Mouse (Mus musculus): ENCODE data around the gene Scgb1a1. TPM values are rescaled to one million over a fixed set of nuclear protein-coding genes. Genes with fewer than 3 reads are reported as not detected.

Scgb1a1 gene
- polyA plus RNA-seq, 1 experiment: not detected

DNA sequence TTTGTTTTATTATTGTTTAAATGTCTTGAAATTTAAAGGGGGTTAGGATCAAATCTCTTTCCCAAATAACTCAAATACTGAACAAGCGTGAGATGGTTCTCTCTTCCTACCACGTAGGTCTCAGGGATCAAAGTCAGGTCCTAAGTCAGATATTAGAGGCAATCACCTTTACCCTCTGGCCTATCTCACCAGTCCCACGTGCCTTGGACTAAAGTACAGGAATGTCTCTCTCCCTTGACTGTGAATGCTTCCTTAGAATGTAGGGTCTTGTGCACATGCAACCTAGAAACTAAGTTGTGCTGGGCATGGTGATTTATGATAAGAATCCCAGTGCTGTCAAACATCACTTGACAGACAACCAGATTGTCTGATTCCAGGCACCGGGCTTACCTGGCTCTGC lies 48.5 kb downstream of the Scgb1a1 start:
- no peak overlapping the region for H3K27ac ChIP-seq (ENCODE audit: insufficient read depth, low read length)

DNA sequence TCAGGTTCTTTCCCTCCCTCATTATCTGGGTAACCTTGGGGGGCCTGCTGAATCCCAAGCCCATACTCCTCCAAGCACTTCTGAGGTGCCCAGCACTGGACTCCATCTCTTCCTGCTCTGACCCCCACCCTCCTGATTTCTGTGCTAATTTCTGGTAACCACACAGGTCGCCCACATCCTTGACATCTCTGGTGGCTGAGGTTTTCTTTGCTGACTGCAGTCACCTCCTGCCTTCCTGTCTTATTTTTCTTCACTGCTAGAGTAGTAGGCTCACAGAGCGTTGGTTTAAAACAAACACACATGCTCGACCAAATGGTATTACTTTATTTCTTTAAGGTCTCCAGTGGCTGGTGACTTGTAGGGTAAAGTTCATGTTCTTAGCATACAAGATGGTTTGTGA lies 49.6 kb downstream of the Scgb1a1 start:
- H3K4me1 ChIP-seq (ENCODE audit: control insufficient read depth, insufficient read depth, low read length): no peaks in the 10 kb centered on the region
- H3K4me3 ChIP-seq (ENCODE audit: insufficient read depth, low read length): no peak overlapping the region
- no peak for TF ChIP-seq POLR2A (IDR thresholded peaks at IDR 0.05; ENCODE audit: extremely low read depth, insufficient read depth, low read length)
- no peak for TF ChIP-seq CTCF (IDR thresholded peaks at IDR 0.05; ENCODE audit: extremely low read depth, insufficient read depth, low read length)
- no peak overlapping the region for H3K27ac ChIP-seq (ENCODE audit: insufficient read depth, low read length)

More for the DNA sequence above, 48.5 kb downstream of the Scgb1a1 start:
- no peak for TF ChIP-seq CTCF (IDR thresholded peaks at IDR 0.05; ENCODE audit: extremely low read depth, insufficient read depth, low read length)
- no peak for TF ChIP-seq POLR2A (IDR thresholded peaks at IDR 0.05; ENCODE audit: extremely low read depth, insufficient read depth, low read length)
- Histone ChIP-seq H3K4me1 (ENCODE audit: control insufficient read depth, insufficient read depth, low read length) (peaks cover 2% of the 10 kb centered on the region; the same call in 1 of the 2 replicates), H3K4me3 (ENCODE audit: insufficient read depth, low read length) (no peak overlapping the region)

DNA sequence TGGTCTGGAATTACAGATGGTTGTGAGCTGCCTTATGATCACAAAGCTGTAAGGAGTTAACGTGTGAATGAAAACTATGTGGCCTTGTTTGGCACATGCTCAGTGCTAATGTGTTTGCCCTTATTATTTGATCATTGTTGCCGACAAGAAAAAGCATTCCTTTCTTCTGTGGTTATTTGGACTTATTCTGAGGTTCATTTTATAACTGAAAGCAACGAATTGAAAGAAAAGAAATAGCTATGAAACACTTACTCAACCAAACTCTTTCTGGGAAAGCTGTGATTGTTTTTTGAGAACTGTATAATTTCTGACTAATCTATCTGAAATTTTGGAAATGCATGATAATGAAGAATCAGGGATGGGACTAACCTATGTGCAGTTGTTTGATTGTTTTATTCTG lies 52.7 kb downstream of the Scgb1a1 start:
- H3K27ac ChIP-seq (ENCODE audit: insufficient read depth, low read length): no peak overlapping the region
- H3K4me3 ChIP-seq (ENCODE audit: insufficient read depth, low read length): no peak overlapping the region
- H3K4me1 ChIP-seq (ENCODE audit: control insufficient read depth, insufficient read depth, low read length): no peaks in the 10 kb centered on the region
- TF ChIP-seq CTCF (IDR thresholded peaks at IDR 0.05; ENCODE audit: extremely low read depth, insufficient read depth, low read length): no peak
- TF ChIP-seq POLR2A (IDR thresholded peaks at IDR 0.05; ENCODE audit: extremely low read depth, insufficient read depth, low read length): no peak

DNA sequence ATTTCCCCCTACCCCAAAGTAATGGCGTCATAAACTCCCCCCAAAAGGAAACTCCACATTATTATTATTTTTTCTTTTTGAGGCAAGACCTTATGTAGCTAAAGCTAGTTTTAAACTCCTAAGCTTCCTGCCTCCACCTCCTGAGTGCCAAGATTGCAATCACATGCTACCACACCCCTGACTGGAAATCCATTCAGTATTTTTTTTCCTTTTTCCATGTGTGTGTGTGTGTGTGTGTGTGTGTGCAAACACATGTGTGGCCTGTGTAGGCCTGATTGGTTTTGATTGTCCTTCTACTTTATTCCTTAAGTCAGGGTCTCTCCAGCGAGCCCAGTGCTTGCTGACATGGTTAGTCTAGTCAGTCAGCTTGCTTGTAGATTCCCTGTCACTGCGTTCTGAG lies 53.3 kb downstream of the Scgb1a1 start:
- H3K4me1 ChIP-seq (ENCODE audit: control insufficient read depth, insufficient read depth, low read length): no peaks in the 10 kb centered on the region
- no peak overlapping the region for H3K4me3 ChIP-seq (ENCODE audit: insufficient read depth, low read length)
- TF ChIP-seq CTCF (IDR thresholded peaks at IDR 0.05; ENCODE audit: extremely low read depth, insufficient read depth, low read length): no peak
- no peak for TF ChIP-seq POLR2A (IDR thresholded peaks at IDR 0.05; ENCODE audit: extremely low read depth, insufficient read depth, low read length)
- no peak overlapping the region for H3K27ac ChIP-seq (ENCODE audit: insufficient read depth, low read length)

Other genes starting within 250 kb of the Scgb1a1 start
- 275 and 293 TPM in 2 replicates for gene Gng3, start 248.8 kb downstream of the Scgb1a1 start, polyA plus RNA-seq (2012; rRNA removed)
- 1.0 and 1.3 TPM in 2 replicates for gene Lrrn4cl, start 237.2 kb downstream of the Scgb1a1 start, polyA plus RNA-seq (2012; rRNA removed)
- 108 and 118 TPM in 2 replicates for gene Ubxn1, start 216.5 kb downstream of the Scgb1a1 start, polyA plus RNA-seq (2012; rRNA removed)
- 70.1 and 77.2 TPM in 2 replicates for gene Uqcc3, start 207.0 kb downstream of the Scgb1a1 start, polyA plus RNA-seq (2012; rRNA removed)
- 3.4 and 4.2 TPM in 2 replicates for gene Lbhd1, start 204.2 kb downstream of the Scgb1a1 start, polyA plus RNA-seq (2012; rRNA removed)
- not detected in 2 replicates for gene Gm49403, start 204.0 kb downstream of the Scgb1a1 start, polyA plus RNA-seq (2012; rRNA removed)
- gene 1810009A15Rik, start 199.1 kb downstream of the Scgb1a1 start, polyA plus RNA-seq (2012; rRNA removed): 40.1 and 41.3 TPM in 2 replicates
- gene Gm49416, start 199.0 kb downstream of the Scgb1a1 start, polyA plus RNA-seq (2012; rRNA removed): not detected in 2 replicates
- 16.1 and 16.7 TPM in 2 replicates for gene Ints5, start 195.0 kb downstream of the Scgb1a1 start, polyA plus RNA-seq (2012; rRNA removed)
- gene Ganab, start 189.9 kb downstream of the Scgb1a1 start, polyA plus RNA-seq (2012; rRNA removed): 87.5 and 89.8 TPM in 2 replicates
- 222 and 224 TPM in 2 replicates for gene B3gat3, start 167.6 kb downstream of the Scgb1a1 start, polyA plus RNA-seq (2012; rRNA removed)
- 8.0 and 9.2 TPM in 2 replicates for gene Rom1, start 158.6 kb downstream of the Scgb1a1 start, polyA plus RNA-seq (2012; rRNA removed)
- 12.8 and 13.2 TPM in 2 replicates for gene Eml3, start 158.4 kb downstream of the Scgb1a1 start, polyA plus RNA-seq (2012; rRNA removed)
- gene Mta2, start 146.1 kb downstream of the Scgb1a1 start, polyA plus RNA-seq (2012; rRNA removed): 24.6 and 25.2 TPM in 2 replicates
- 20.0 and 22.8 TPM in 2 replicates for gene Tut1, start 134.1 kb downstream of the Scgb1a1 start, polyA plus RNA-seq (2012; rRNA removed)
- gene Eef1g, start 120.9 kb downstream of the Scgb1a1 start, polyA plus RNA-seq (2012; rRNA removed): 286 and 289 TPM in 2 replicates
- 6.7 and 7.7 TPM in 2 replicates for gene Ahnak, start 98.7 kb downstream of the Scgb1a1 start, polyA plus RNA-seq (2012; rRNA removed)
- 79.3 and 81.3 TPM in 2 replicates for gene Asrgl1, start 47.7 kb upstream of the Scgb1a1 start, polyA plus RNA-seq (2012; rRNA removed)

All from cortical plate, adult 2 months (tissue).